Mouse (Mus musculus): Measurements from ENCODE around the gene Mcm10.

DNA sequence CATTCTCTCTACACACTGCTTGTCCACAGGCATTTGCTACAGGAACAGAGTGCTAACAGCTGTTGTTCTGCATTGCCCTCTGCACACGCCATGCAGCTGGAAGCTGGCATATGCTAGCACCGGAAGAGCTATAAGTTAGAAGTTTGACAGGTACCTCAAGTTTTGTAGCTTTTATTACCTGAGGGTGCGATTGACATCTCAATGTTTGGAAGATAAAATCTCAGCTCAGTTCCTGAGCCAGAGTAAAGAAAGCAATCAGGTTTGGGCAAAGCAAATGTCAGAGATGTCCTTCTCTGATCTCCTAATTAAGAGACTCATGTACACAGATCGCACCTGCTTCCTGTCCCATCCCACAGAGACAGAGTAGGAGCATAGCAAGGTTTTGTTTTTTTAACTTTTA, 25.8 kb downstream of the Mcm10 start:
- TF ChIP-seq CTCF (IDR thresholded peaks at IDR 0.05; ENCODE audit: low read depth, low read length), result no peak
- TF ChIP-seq POLR2A (IDR thresholded peaks at IDR 0.05; ENCODE audit: insufficient read depth, low read length), result no peak
- TF ChIP-seq EP300 (IDR thresholded peaks at IDR 0.05; ENCODE audit: insufficient read depth, low read depth, low read length), result no peak

Measured in ES-Bruce4 (cell line).